Mouse (Mus musculus) heart, postnatal 0 days (tissue): ENCODE results near the gene Ppp1r12b. TPM values are rescaled to one million over a fixed set of nuclear protein-coding genes. Genes with fewer than 3 reads are reported as not detected.

Experiments
- ATAC-seq: fragments of 200-750 bp; cut with Nextera tagmentation; 2 replicates; pipeline ENCODE4 v1.8.0; 2017; ENCODE audit warnings: low read depth, moderate number of reproducible peaks, moderate library complexity; ENCODE audit not compliant: insufficient read depth
- DNase-seq: peaks from one replicate; pipeline ENCODE4 v3.0.0-alpha.2; 2016; ENCODE audit warnings: low spot score
- H3K27ac ChIP-seq: fragments of 300-500 bp; sonication (generic); 2 replicates; pipeline ENCODE4 v1.5.1; 2014; ENCODE audit warnings: low read depth, mild to moderate bottlenecking
- H3K27me3 ChIP-seq: fragments of 300-500 bp; sonication (generic); 2 replicates; pipeline ENCODE4 v1.6.1; 2014; ENCODE audit warnings: low read length, mixed read lengths; ENCODE audit not compliant: control insufficient read depth, insufficient read depth
- H3K36me3 ChIP-seq: fragments of 300-500 bp; sonication (generic); replicated peaks from 2 replicates; pipeline ENCODE4 v1.6.1; 2014; ENCODE audit warnings: low read length, mixed read lengths; ENCODE audit not compliant: control insufficient read depth, insufficient read depth
- H3K4me1 ChIP-seq: fragments of 300-500 bp; sonication (generic); 2 replicates; pipeline ENCODE4 v1.6.1; 2014; ENCODE audit warnings: antibody characterized with exemption; ENCODE audit not compliant: control insufficient read depth, insufficient read depth
- H3K4me2 ChIP-seq: fragments of 300-500 bp; sonication (generic); 2 replicates; pipeline ENCODE4 v1.6.1; 2014; ENCODE audit warnings: low read depth, mild to moderate bottlenecking, low read length, moderate library complexity
- H3K4me3 ChIP-seq: fragments of 300-500 bp; sonication (generic); 2 replicates; pipeline ENCODE4 v1.5.1; 2014; ENCODE audit warnings: low read depth, low read length
- H3K9ac ChIP-seq: fragments of 300-500 bp; sonication (generic); replicated peaks from 2 replicates; pipeline ENCODE4 v1.6.1; 2014; ENCODE audit warnings: low read depth, low read length, mixed read lengths
- H3K9me3 ChIP-seq: fragments of 300-500 bp; sonication (generic); replicated peaks from 2 replicates; pipeline ENCODE4 v1.6.1; 2016; ENCODE audit warnings: low read length; ENCODE audit not compliant: control insufficient read depth
- CTCF ChIP-seq: IDR thresholded peaks from 2 replicates; pipeline ENCODE4 v1.5.1; 2016; ENCODE audit warnings: antibody characterized with exemption, control low read depth, low read depth
- EP300 ChIP-seq: IDR thresholded peaks from 2 replicates; pipeline ENCODE4 v1.6.1; 2016; ENCODE audit warnings: antibody characterized with exemption, low read depth
- WGBS: fragments of 180-500 bp; shearing (Covaris S2); extraction: QIAGEN DNeasy Blood & Tissue Kit; methylation state at CpG from one replicate; pipeline ENCODE4 v1.1.7; 2014; 5-methylcytosine and 5-hydroxymethylcytosine counted together
- polyA plus RNA-seq: library from polyadenylated mRNA; unstranded; fragments of >200 nt; fragmentation: Nextera tagmentation; extraction: Ambion mirVana; gene quantifications from 2 replicates; pipeline ENCODE4 v1.2.1, GENCODE M21; 2015
- total RNA-seq: library from RNA; depleted of rRNA; stranded (reverse); fragments of >200 nt; gene quantifications from 2 replicates; pipeline ENCODE4 v1.2.3, GENCODE M21; 2014; ENCODE audit warnings: low replicate concordance

Ppp1r12b gene
- total and polyA plus RNA-seq, 2 experiments from 2014 or later, result 23.0 to 69.9 TPM

GRCm38 (mm10) chr1:134829635-134830034 is 126.1 kb downstream of the Ppp1r12b start:
- DNase-seq, result peak; percentile 74
- peaks cover 15% of the 10 kb centered on the region for H3K36me3 ChIP-seq
- H3K4me1 ChIP-seq, result 0 out of 2 replicates have a peak, but pooled peaks cover 4% of the 10 kb centered on the region
- no peak overlapping the region for H3K4me3 ChIP-seq
- peak; percentile 49; the same call in 1 of the 2 replicates for ATAC-seq
- peak; percentile 67 for TF ChIP-seq CTCF
- TF ChIP-seq EP300, result no peak
- H3K9ac ChIP-seq, result no peak overlapping the region
- no peaks in the 10 kb centered on the region for H3K27me3 ChIP-seq
- H3K27ac ChIP-seq, result no peak overlapping the region
- WGBS, result 38% methylated on average over 4 of the region's 4 CpGs
- no peaks in the 10 kb centered on the region for H3K9me3 ChIP-seq
- no peak overlapping the region for H3K4me2 ChIP-seq

- no peak for DNase-seq
- ATAC-seq, result no peak
- Histone ChIP-seq H3K4me1 (peaks cover 10% of the 10 kb centered on the region), H3K36me3 (0 out of 2 replicates have a peak, but pooled peaks cover 6% of the 10 kb centered on the region), H3K4me3 (no peak overlapping the region), H3K9ac (no peak overlapping the region), H3K4me2 (no peak overlapping the region), H3K27ac (peak overlapping the region; percentile 36), H3K9me3 (no peaks in the 10 kb centered on the region), H3K27me3 (no peaks in the 10 kb centered on the region)
- TF ChIP-seq CTCF, result no peak
- no peak for TF ChIP-seq EP300
- WGBS, result 49% methylated on average over 6 of the region's 6 CpGs
Measured at GRCm38 (mm10) chr1:134824896-134825295, 130.8 kb downstream of the Ppp1r12b start.

- TF ChIP-seq EP300 (no peak), CTCF (no peak)
- no peak overlapping the region for H3K4me3 ChIP-seq
- H3K4me2 ChIP-seq, result no peak overlapping the region
- H3K36me3 ChIP-seq, result peaks cover 10% of the 10 kb centered on the region; the same call in 1 of the 2 replicates
- H3K27ac ChIP-seq, result peak overlapping the region; percentile 36
- H3K9me3 ChIP-seq, result no peaks in the 10 kb centered on the region
- H3K4me1 ChIP-seq, result peaks cover 15% of the 10 kb centered on the region
- WGBS, result 48% methylated on average over 7 of the region's 7 CpGs
- no peaks in the 10 kb centered on the region for H3K27me3 ChIP-seq
- peak; percentile 24; the same call in 1 of the 2 replicates for ATAC-seq
- H3K9ac ChIP-seq, result no peak overlapping the region
- DNase-seq, result no peak
Measured at GRCm38 (mm10) chr1:134823842-134824241, 131.9 kb downstream of the Ppp1r12b start.

GRCm38 (mm10) chr1:134823323-134823722 is 132.4 kb downstream of the Ppp1r12b start:
- no peak for TF ChIP-seq EP300
- no peak for TF ChIP-seq CTCF
- Histone ChIP-seq H3K4me1 (peaks cover 19% of the 10 kb centered on the region), H3K9me3 (no peaks in the 10 kb centered on the region), H3K27me3 (no peaks in the 10 kb centered on the region), H3K9ac (no peak overlapping the region), H3K4me2 (no peak overlapping the region), H3K4me3 (no peak overlapping the region), H3K36me3 (peaks cover 10% of the 10 kb centered on the region; the same call in 1 of the 2 replicates), H3K27ac (peak overlapping the region; percentile 64)
- peak; percentile 43 for DNase-seq
- 43% methylated on average over 8 of the region's 8 CpGs for WGBS
- peak; percentile 62; the same call in 1 of the 2 replicates for ATAC-seq

- H3K4me1 ChIP-seq, result peaks cover 41% of the 10 kb centered on the region
- DNase-seq (no peak), ATAC-seq (no peak)
- TF ChIP-seq EP300, result no peak
- TF ChIP-seq CTCF, result no peak
- H3K4me2 ChIP-seq, result no peak overlapping the region
- H3K9me3 ChIP-seq, result no peaks in the 10 kb centered on the region
- no peaks in the 10 kb centered on the region for H3K27me3 ChIP-seq
- no peak overlapping the region for H3K27ac ChIP-seq
- no peak overlapping the region for H3K4me3 ChIP-seq
- H3K9ac ChIP-seq, result no peak overlapping the region
- WGBS, result 64% methylated on average over 3 of the region's 3 CpGs
- H3K36me3 ChIP-seq, result peaks cover 10% of the 10 kb centered on the region; the same call in 1 of the 2 replicates
Measured at GRCm38 (mm10) chr1:134820882-134821281, 134.9 kb downstream of the Ppp1r12b start.

GRCm38 (mm10) chr1:134819196-134819595 is 136.5 kb downstream of the Ppp1r12b start:
- no peak for DNase-seq
- 83% methylated on average over 11 of the region's 11 CpGs for WGBS
- Histone ChIP-seq H3K9me3 (no peaks in the 10 kb centered on the region), H3K4me3 (no peak overlapping the region), H3K27ac (peak overlapping the region; percentile 61), H3K4me2 (no peak overlapping the region), H3K4me1 (peaks cover 42% of the 10 kb centered on the region), H3K27me3 (no peaks in the 10 kb centered on the region), H3K9ac (no peak overlapping the region), H3K36me3 (peaks cover 10% of the 10 kb centered on the region; the same call in 1 of the 2 replicates)
- ATAC-seq, result no peak
- TF ChIP-seq CTCF (no peak), EP300 (no peak)
